Mouse (Mus musculus) myocyte (in vitro differentiated cells): ENCODE results near the gene Copb1.

Experiments
- MAX ChIP-seq: IDR thresholded peaks from one replicate; pipeline ENCODE4 v1.6.1; 2011; ENCODE audit warnings: low read depth, mild to moderate bottlenecking, control low read depth
- MYOG ChIP-seq, 3 experiments: IDR thresholded peaks; one replicate each; pipeline ENCODE4 v1.6.1; 2011; ENCODE audit warnings: control low read depth in 2 of 3, low read depth in 2 of 3, mild to moderate bottlenecking in 2 of 3; ENCODE audit not compliant: insufficient read length in 2 of 3, control insufficient read depth in 1 of 3, insufficient read depth in 1 of 3
- POLR2A ChIP-seq: IDR thresholded peaks from one replicate; pipeline ENCODE4 v1.6.1; 2011; ENCODE audit warnings: low read depth, mild to moderate bottlenecking, control low read depth, moderate library complexity; ENCODE audit not compliant: insufficient read length
- POLR2AphosphoS2 ChIP-seq: IDR thresholded peaks from one replicate; pipeline ENCODE4 v1.6.1; 2011; ENCODE audit warnings: low read depth, control low read depth; ENCODE audit not compliant: insufficient read length

GRCm38 (mm10) chr7:114275372-114276004, 21.0 kb upstream of the Copb1 start:
- TF ChIP-seq POLR2AphosphoS2 = no peak
- TF ChIP-seq POLR2A = no peak
- no peak for TF ChIP-seq MAX
- no peak for TF ChIP-seq MYOG (IDR thresholded peaks at IDR 0.05; ENCODE audit: control insufficient read depth in 1 of 3, insufficient read depth in 1 of 3, insufficient read length in 2 of 3, low read depth in 2 of 3)
